Comparison of ENCODE assay signal across 7 mouse cellular contexts in the genomic region with DNA sequence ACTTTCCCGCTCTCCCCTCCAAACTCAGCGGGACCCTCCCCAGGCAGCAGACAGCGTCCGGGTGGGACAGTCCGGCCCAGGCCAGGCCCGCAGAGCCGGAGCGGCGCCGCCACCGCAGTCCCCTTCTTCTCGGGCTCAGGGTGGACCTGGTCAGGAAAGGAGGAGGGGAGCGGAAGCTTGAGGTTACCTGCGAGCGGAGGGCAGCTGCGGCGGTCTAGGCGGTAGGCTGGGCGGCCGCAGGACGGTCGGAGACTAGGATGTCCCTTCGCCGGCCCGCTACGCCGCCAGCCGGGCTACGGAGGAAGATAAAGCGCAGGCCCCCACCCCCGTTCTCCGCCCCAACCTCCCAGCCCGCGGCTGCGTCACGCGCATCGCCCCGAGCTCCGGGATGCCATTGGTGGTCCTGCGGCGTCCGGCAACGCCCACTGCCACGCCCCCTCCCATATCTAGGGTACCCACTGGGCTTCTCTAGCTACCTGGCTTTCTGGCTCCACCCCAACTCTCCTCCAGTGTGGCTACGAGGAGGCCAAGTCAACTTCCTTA. TPM values are rescaled to one million over a fixed set of nuclear protein-coding genes. Genes with fewer than 3 reads are reported as not detected.
DNase-seq lines count a peak whose midpoint lies in the region; ATAC-seq and TF ChIP-seq lines count a peak whose summit lies in the region.

Gene Soat1 (minus strand): TSS at position 371 of the 543 bp plus-strand sequence.

- peaks cover 7% of the 10 kb centered on the region; the same call in 1 of the 2 replicates for H3K36me3 ChIP-seq in embryonic facial prominence, embryonic 13.5 days
- no peaks in the 10 kb centered on the region for H3K36me3 ChIP-seq in heart, adult 2 months (ENCODE audit: control insufficient read depth, insufficient read depth, low read length)
- peaks cover 13% of the 10 kb centered on the region for H3K36me3 ChIP-seq in limb, embryonic 13.5 days
- H3K36me3 ChIP-seq in midbrain, embryonic 16.5 days (ENCODE audit: control insufficient read depth, insufficient read depth, low read length): no peaks in the 10 kb centered on the region

- peak; percentile 91 for ATAC-seq in embryonic facial prominence, embryonic 13.5 days (ENCODE audit: insufficient number of reproducible peaks, insufficient read depth, low FRiP score, low TSS enrichment, low read depth)
- peak; percentile 98 for ATAC-seq in limb, embryonic 13.5 days (ENCODE audit: low FRiP score, low read depth)
- ATAC-seq in midbrain, embryonic 16.5 days: peak; percentile 98

- H3K79me2 ChIP-seq in heart, adult 2 months (replicated peaks; ENCODE audit: control insufficient read depth, insufficient read depth, low read length): no peaks in the 10 kb centered on the region

- peaks cover 18% of the 10 kb centered on the region for H3K4me1 ChIP-seq in embryonic facial prominence, embryonic 13.5 days
- H3K4me1 ChIP-seq in heart, adult 2 months (ENCODE audit: control insufficient read depth, insufficient read depth, low read length): peaks cover 2% of the 10 kb centered on the region; the same call in 1 of the 2 replicates
- H3K4me1 ChIP-seq in limb, embryonic 13.5 days: peaks cover 8% of the 10 kb centered on the region
- H3K4me1 ChIP-seq in midbrain, embryonic 16.5 days (ENCODE audit: control insufficient read depth, insufficient read depth, low read length): peaks cover 9% of the 10 kb centered on the region

- peak within 1 kb of the TSS; percentile 75 for H3K4me2 ChIP-seq in embryonic facial prominence, embryonic 13.5 days
- peak within 1 kb of the TSS; percentile 73 for H3K4me2 ChIP-seq in limb, embryonic 13.5 days (replicated peaks)
- peak within 1 kb of the TSS; percentile 88 for H3K4me2 ChIP-seq in midbrain, embryonic 16.5 days (ENCODE audit: low read length)

- intact Hi-C loops in heart, adult 2 months (cut with DNase I): loop anchor here (2.0 kb wide), 1 partner anchor 85 kb away; the partner anchor contains the start of gene Abl2

- TF ChIP-seq EP300 in heart, adult 2 months (IDR thresholded peaks at IDR 0.05; ENCODE audit: insufficient read depth, low read depth, low read length): no peak

- peaks cover 8% of the 10 kb centered on the region; the same call in 1 of the 2 replicates for H3K9me3 ChIP-seq in embryonic facial prominence, embryonic 13.5 days
- no peaks in the 10 kb centered on the region for H3K9me3 ChIP-seq in limb, embryonic 13.5 days
- no peaks in the 10 kb centered on the region for H3K9me3 ChIP-seq in midbrain, embryonic 16.5 days (replicated peaks; ENCODE audit: control insufficient read depth, low read length, poor library complexity, severe bottlenecking)

- peak; percentile 94 for DNase-seq in adrenal gland, postnatal 25 days
- DNase-seq in heart, adult 2 months: peak; percentile 86 to 91
- peak; percentile 90 to 93 for DNase-seq in kidney, adult 8-10 months
- peak; percentile 65 to 86 for DNase-seq in spleen, postnatal 10 days (ENCODE audit: low spot score in 2 of 2)

- peak within 1 kb of the TSS; percentile 76; the same call in 1 of the 2 replicates for H3K27ac ChIP-seq in embryonic facial prominence, embryonic 13.5 days
- peak within 1 kb of the TSS; percentile 57 for H3K27ac ChIP-seq in heart, adult 2 months
- peak within 1 kb of the TSS; percentile 49; the same call in 1 of the 2 replicates for H3K27ac ChIP-seq in limb, embryonic 13.5 days
- peak within 1 kb of the TSS; percentile 62 for H3K27ac ChIP-seq in midbrain, embryonic 16.5 days (ENCODE audit: low read length)

- H3K4me3 ChIP-seq in embryonic facial prominence, embryonic 13.5 days: peak within 1 kb of the TSS; percentile 87
- H3K4me3 ChIP-seq in heart, adult 2 months: peak within 1 kb of the TSS; percentile 83
- H3K4me3 ChIP-seq in limb, embryonic 13.5 days: peak within 1 kb of the TSS; percentile 74
- peak within 1 kb of the TSS; percentile 89 for H3K4me3 ChIP-seq in midbrain, embryonic 16.5 days (ENCODE audit: low read depth, low read length)

- TF ChIP-seq POLR2A in heart, adult 2 months (IDR thresholded peaks at IDR 0.05; ENCODE audit: insufficient read depth, low read depth, low read length): 0 out of 2 replicates have a peak, but pooled peaks have one; percentile 39

- under 1% methylated on average over 43 of the region's 46 CpGs for WGBS in embryonic facial prominence, embryonic 13.5 days
- WGBS in heart, adult 2 months: under 1% methylated on average over 46 of the region's 46 CpGs
- WGBS in limb, embryonic 13.5 days: 0% methylated on average over 42 of the region's 46 CpGs
- WGBS in midbrain, embryonic 16.5 days: under 1% methylated on average over 37 of the region's 46 CpGs

- peak within 1 kb of the TSS; percentile 89 for H3K9ac ChIP-seq in embryonic facial prominence, embryonic 13.5 days
- H3K9ac ChIP-seq in heart, adult 2 months (ENCODE audit: low read depth, low read length): peak within 1 kb of the TSS; percentile 86
- peak within 1 kb of the TSS; percentile 81 for H3K9ac ChIP-seq in limb, embryonic 13.5 days
- H3K9ac ChIP-seq in midbrain, embryonic 16.5 days (ENCODE audit: low read depth, low read length): peak within 1 kb of the TSS; percentile 87

- H3K27me3 ChIP-seq in embryonic facial prominence, embryonic 13.5 days: no peaks in the 10 kb centered on the region
- no peaks in the 10 kb centered on the region for H3K27me3 ChIP-seq in heart, adult 2 months (ENCODE audit: control insufficient read depth, insufficient read depth, low read length)
- H3K27me3 ChIP-seq in limb, embryonic 13.5 days: no peaks in the 10 kb centered on the region
- no peaks in the 10 kb centered on the region for H3K27me3 ChIP-seq in midbrain, embryonic 16.5 days (ENCODE audit: control insufficient read depth, insufficient read depth, low read depth, low read length)

- peak; percentile 38 for TF ChIP-seq CTCF in heart, adult 2 months (IDR thresholded peaks at IDR 0.05)

RNA-seq across cellular contexts. Expression of gene Soat1, which starts in this region (rescaled TPM):
- total RNA-seq in adrenal gland, postnatal 25 days (2021): 728 and 1,057 TPM in 2 replicates
- polyA plus RNA-seq in embryonic facial prominence, embryonic 13.5 days (2015; fragmentation: Nextera tagmentation; extraction: Ambion mirVana): 24.9 and 30.7 TPM in 2 replicates
- total RNA-seq in heart, adult 2 months (2021): 1 to 10 TPM; 7.1 to 8.2 TPM
- polyA plus RNA-seq in heart, adult 2 months (2012; rRNA removed): 5.6 and 13.3 TPM in 2 replicates
- polyA plus RNA-seq in limb, embryonic 13.5 days (2015; fragmentation: Nextera tagmentation; extraction: Ambion mirVana): 30.4 and 32.3 TPM in 2 replicates
- 9.9 and 10.1 TPM in 2 replicates for polyA plus RNA-seq in midbrain, embryonic 16.5 days (2015; fragmentation: Nextera tagmentation; extraction: Ambion mirVana)

Comparison
In these comparisons a context has a peak if more than half of its experiments do, and no peak if none do; other contexts are left out.
1. Peak in every context shown above with its lines: DNase-seq, ATAC-seq, H3K4me3 ChIP-seq and H3K27ac ChIP-seq.
2. RNA of gene Soat1 (total RNA-seq): 728 to 1,057 TPM in adrenal gland, postnatal 25 days; 7.1 to 8.2 TPM in heart, adult 2 months; every median in the first group is over 10 times any median in the second.